Mouse (Mus musculus) testis, adult 2 months (tissue): ENCODE measurements around the gene Susd6.

Source experiments
- CTCF ChIP-seq: fragments of 200-500 bp; IDR thresholded peaks from 2 replicates; pipeline ENCODE4 v1.5.1; 2012; ENCODE audit warnings: low read depth, mild to moderate bottlenecking, inconsistent platforms, low read length, moderate library complexity; ENCODE audit not compliant: control insufficient read depth, insufficient read depth, insufficient replicate concordance
- POLR2A ChIP-seq: fragments of 200-500 bp; IDR thresholded peaks from 2 replicates; pipeline ENCODE4 v1.6.1; 2012; ENCODE audit warnings: low read depth, mild to moderate bottlenecking, inconsistent platforms, low read length, moderate library complexity; ENCODE audit not compliant: control insufficient read depth

DNA sequence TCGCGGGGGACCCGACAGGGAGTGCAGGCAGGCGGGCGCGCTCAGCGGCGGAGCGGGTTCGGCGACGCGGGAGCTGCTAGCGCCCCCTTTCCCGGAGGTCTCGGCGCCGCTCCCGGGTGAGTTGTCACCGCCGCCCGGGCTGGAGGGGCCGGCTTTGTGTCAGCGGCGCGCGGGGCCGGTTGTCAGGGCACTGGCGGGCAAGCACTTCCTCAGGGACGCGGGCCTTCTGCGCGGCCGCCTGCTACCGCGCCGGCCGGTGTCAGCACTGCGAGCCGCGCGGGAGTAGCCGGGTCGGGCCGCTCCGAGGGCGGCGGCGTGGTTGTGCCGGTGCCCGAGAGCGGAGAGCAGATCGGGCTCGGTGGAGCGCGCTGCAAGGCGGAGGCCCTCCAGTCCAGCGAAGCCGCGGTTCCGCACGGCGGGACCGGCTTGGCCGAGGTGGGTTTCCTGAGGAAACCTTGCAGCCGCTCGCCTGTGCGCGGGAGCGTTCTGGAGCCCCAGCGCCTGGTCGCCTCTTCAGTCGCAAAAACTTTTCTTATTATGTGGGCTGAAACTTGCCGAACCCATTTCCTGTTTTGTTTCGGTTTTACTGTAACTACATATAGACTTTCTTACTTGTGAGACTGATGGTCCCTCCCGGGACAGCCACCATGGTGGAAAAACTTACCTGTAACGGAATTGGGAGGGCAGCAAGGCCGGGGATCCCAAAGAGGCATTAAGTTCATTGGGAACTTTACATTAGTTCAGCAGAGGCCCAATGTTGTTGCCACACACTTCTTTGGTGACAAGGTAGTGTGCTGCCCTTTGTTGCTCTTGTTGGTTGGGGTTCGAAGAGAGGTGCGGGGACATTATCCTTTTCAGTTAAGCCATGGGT lies 625 bp downstream of the Susd6 start:
- TF ChIP-seq CTCF (no peak), POLR2A (no peak)
